ENCODE assay signal across 8 mouse cellular contexts in the genomic region with DNA sequence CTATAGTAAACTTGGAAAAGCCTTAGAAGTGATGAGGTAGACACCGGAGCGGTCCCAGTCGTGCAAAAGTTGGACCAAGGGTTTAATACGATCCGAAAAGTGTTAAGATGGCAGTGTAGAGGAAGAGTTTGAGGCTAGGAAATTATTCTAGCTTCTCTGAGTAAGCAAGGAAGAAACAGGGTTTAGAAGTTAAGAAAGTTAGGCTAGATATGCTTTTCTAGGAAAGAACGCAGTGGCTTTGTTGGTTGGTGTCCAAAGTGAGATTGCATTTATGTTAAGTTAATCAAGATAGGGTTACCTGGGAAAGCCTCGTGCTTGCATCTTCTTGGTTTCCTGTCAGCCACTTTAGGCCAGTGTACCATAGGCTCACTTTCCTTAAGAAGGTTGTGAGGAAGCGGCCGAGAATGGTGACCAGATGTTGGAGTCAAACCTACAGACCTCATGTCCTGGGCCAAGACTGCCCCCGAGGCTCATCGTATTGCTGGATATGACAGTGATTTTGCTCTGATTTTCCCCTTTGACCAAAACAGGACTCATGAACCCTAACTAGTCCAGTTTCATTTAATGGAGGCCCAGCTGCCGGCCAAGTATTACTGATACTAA. TPM values are rescaled to one million over a fixed set of nuclear protein-coding genes. Genes with fewer than 3 reads are reported as not detected.
DNase-seq lines count a peak whose midpoint lies in the region; ATAC-seq and TF ChIP-seq lines count a peak whose summit lies in the region.

No protein-coding gene starts in this region.

- peaks cover 15% of the 10 kb centered on the region for H3K4me1 ChIP-seq in liver, adult 2 months (ENCODE audit: control insufficient read depth, insufficient read depth, low read length)
- peaks cover 2% of the 10 kb centered on the region; the same call in 1 of the 2 replicates for H3K4me1 ChIP-seq in embryonic facial prominence, embryonic 11.5 days (ENCODE audit: control insufficient read depth, insufficient read depth, low read length)
- peaks cover 27% of the 10 kb centered on the region for H3K4me1 ChIP-seq in neural tube, embryonic 13.5 days (replicated peaks)

- peak overlapping the region; percentile 69 for H3K4me3 ChIP-seq in liver, adult 2 months (ENCODE audit: insufficient read depth, low read depth, low read length)
- H3K4me3 ChIP-seq in embryonic facial prominence, embryonic 11.5 days (ENCODE audit: low read depth, low read length), result peak overlapping the region; percentile 78
- H3K4me3 ChIP-seq in neural tube, embryonic 13.5 days, result peak overlapping the region; percentile 94

- H3K9ac ChIP-seq in liver, adult 2 months (ENCODE audit: low read depth, low read length), result peak overlapping the region; percentile 89
- peak overlapping the region; percentile 93 for H3K9ac ChIP-seq in embryonic facial prominence, embryonic 11.5 days (replicated peaks; ENCODE audit: low read length)
- peak overlapping the region; percentile 95 for H3K9ac ChIP-seq in neural tube, embryonic 13.5 days

- WGBS in liver, adult 2 months, result 15% methylated on average over 12 of the region's 12 CpGs
- WGBS in embryonic facial prominence, embryonic 11.5 days, result 15% methylated on average over 12 of the region's 12 CpGs
- 31% methylated on average over 12 of the region's 12 CpGs for WGBS in neural tube, embryonic 13.5 days

- TF ChIP-seq POLR2A in liver, adult 2 months (IDR thresholded peaks at IDR 0.05; ENCODE audit: extremely low read depth, insufficient read depth, low read length), result no peak

- H3K4me2 ChIP-seq in embryonic facial prominence, embryonic 11.5 days (ENCODE audit: low read depth, low read length), result peak overlapping the region; percentile 63
- H3K4me2 ChIP-seq in neural tube, embryonic 13.5 days, result peak overlapping the region; percentile 86

- no peaks in the 10 kb centered on the region for H3K9me3 ChIP-seq in embryonic facial prominence, embryonic 11.5 days (replicated peaks; ENCODE audit: control insufficient read depth, low read length)
- H3K9me3 ChIP-seq in neural tube, embryonic 13.5 days, result no peaks in the 10 kb centered on the region

- H3K79me2 ChIP-seq in liver, adult 2 months (ENCODE audit: control insufficient read depth, insufficient read depth, low read length), result peaks cover 3% of the 10 kb centered on the region; the same call in 1 of the 2 replicates

- ATAC-seq in embryonic facial prominence, embryonic 11.5 days (replicated peaks; ENCODE audit: insufficient number of reproducible peaks, low FRiP score, low TSS enrichment, low read depth), result no peak; the same call in 1 of the 2 replicates
- ATAC-seq in neural tube, embryonic 13.5 days (ENCODE audit: low read depth), result no peak
- ATAC-seq in frontal cortex, adult (ENCODE audit: low TSS enrichment), result no peak

- no peaks in the 10 kb centered on the region for H3K27me3 ChIP-seq in liver, adult 2 months (ENCODE audit: control insufficient read depth, insufficient read depth, low read length)
- H3K27me3 ChIP-seq in embryonic facial prominence, embryonic 11.5 days (ENCODE audit: control insufficient read depth, insufficient read depth, low read length), result no peaks in the 10 kb centered on the region; the same call in 1 of the 2 replicates
- no peaks in the 10 kb centered on the region for H3K27me3 ChIP-seq in neural tube, embryonic 13.5 days

- no peak for TF ChIP-seq CTCF in liver, adult 2 months (IDR thresholded peaks at IDR 0.05; ENCODE audit: low read depth, low read length)

- peak; percentile 34 for DNase-seq in liver, adult 2 months (ENCODE audit: extremely low read depth, low read depth, low spot score)
- no peak for DNase-seq in liver
- no peak for DNase-seq in embryonic facial prominence, embryonic 11.5 days (ENCODE audit: low spot score)
- DNase-seq in induced T-regulatory cell, adult 2 months (ENCODE audit: low read depth), result peak; percentile 53
- DNase-seq in cerebellum, postnatal 36 days, result no peak
- no peak for DNase-seq in urinary bladder, adult 18-20 months (ENCODE audit: low spot score in 2 of 2)

- H3K27ac ChIP-seq in liver, adult 2 months (replicated peaks; ENCODE audit: insufficient read depth, low read depth, low read length), result peak overlapping the region; percentile 54
- H3K27ac ChIP-seq in embryonic facial prominence, embryonic 11.5 days (replicated peaks; ENCODE audit: low read depth, low read length), result peak overlapping the region; percentile 90
- peak overlapping the region; percentile 95 for H3K27ac ChIP-seq in neural tube, embryonic 13.5 days (replicated peaks)

- H3K36me3 ChIP-seq in liver, adult 2 months (ENCODE audit: control insufficient read depth, insufficient read depth, low read length), result peaks cover 29% of the 10 kb centered on the region
- H3K36me3 ChIP-seq in embryonic facial prominence, embryonic 11.5 days (replicated peaks; ENCODE audit: control insufficient read depth, insufficient read depth, low read depth, low read length), result peaks cover 19% of the 10 kb centered on the region
- H3K36me3 ChIP-seq in neural tube, embryonic 13.5 days, result peaks cover 37% of the 10 kb centered on the region

RNA-seq across cellular contexts. Expression of a gene that starts 0.8 kb away (rescaled TPM):
- total RNA-seq in liver, adult 2 months (2014; rRNA removed), result 7.4 and 9.3 TPM in 2 replicates
- 14.6 and 23.9 TPM in 2 replicates for polyA plus RNA-seq in liver, adult 2 months (2012; rRNA removed)
- 28.2 and 28.5 TPM in 2 replicates for polyA plus RNA-seq in embryonic facial prominence, embryonic 11.5 days (2014; fragmentation: Nextera tagmentation; extraction: Ambion mirVana)
- polyA plus RNA-seq in neural tube, embryonic 13.5 days (2015; fragmentation: Nextera tagmentation; extraction: Ambion mirVana), result 27.5 and 30.6 TPM in 2 replicates

RNA-seq across cellular contexts. Expression of a gene that starts 5.4 kb away (rescaled TPM):
- 0.09 and 0.20 TPM in 2 replicates for total RNA-seq in liver, adult 2 months (2014; rRNA removed)
- polyA plus RNA-seq in liver, adult 2 months (2012; rRNA removed), result 0.19 and 0.44 TPM in 2 replicates
- polyA plus RNA-seq in embryonic facial prominence, embryonic 11.5 days (2014; fragmentation: Nextera tagmentation; extraction: Ambion mirVana), result 1.2 and 2.4 TPM in 2 replicates
- 34.6 and 35.6 TPM in 2 replicates for polyA plus RNA-seq in neural tube, embryonic 13.5 days (2015; fragmentation: Nextera tagmentation; extraction: Ambion mirVana)

RNA-seq across cellular contexts. Expression of a gene that starts 11.9 kb away (rescaled TPM):
- 9.1 and 15.6 TPM in 2 replicates for total RNA-seq in liver, adult 2 months (2014; rRNA removed)
- 105 and 120 TPM in 2 replicates for polyA plus RNA-seq in liver, adult 2 months (2012; rRNA removed)
- 80.5 and 91.1 TPM in 2 replicates for polyA plus RNA-seq in embryonic facial prominence, embryonic 11.5 days (2014; fragmentation: Nextera tagmentation; extraction: Ambion mirVana)
- 129 and 135 TPM in 2 replicates for polyA plus RNA-seq in neural tube, embryonic 13.5 days (2015; fragmentation: Nextera tagmentation; extraction: Ambion mirVana)

RNA-seq across cellular contexts. Expression of a gene that starts 17.6 kb away (rescaled TPM):
- total RNA-seq in liver, adult 2 months (2014; rRNA removed), result 0.09 and 0.54 TPM in 2 replicates
- 1.8 and 4.1 TPM in 2 replicates for polyA plus RNA-seq in liver, adult 2 months (2012; rRNA removed)
- polyA plus RNA-seq in embryonic facial prominence, embryonic 11.5 days (2014; fragmentation: Nextera tagmentation; extraction: Ambion mirVana), result 15.3 and 19.4 TPM in 2 replicates
- polyA plus RNA-seq in neural tube, embryonic 13.5 days (2015; fragmentation: Nextera tagmentation; extraction: Ambion mirVana), result 38.9 and 49.9 TPM in 2 replicates

RNA-seq across cellular contexts. Expression of a gene that starts 29.4 kb away (rescaled TPM):
- total RNA-seq in liver, adult 2 months (2014; rRNA removed), result 69.7 and 91.1 TPM in 2 replicates
- polyA plus RNA-seq in liver, adult 2 months (2012; rRNA removed), result 387 and 512 TPM in 2 replicates
- 1.5 and 2.0 TPM in 2 replicates for polyA plus RNA-seq in embryonic facial prominence, embryonic 11.5 days (2014; fragmentation: Nextera tagmentation; extraction: Ambion mirVana)
- polyA plus RNA-seq in neural tube, embryonic 13.5 days (2015; fragmentation: Nextera tagmentation; extraction: Ambion mirVana), result 0.14 and 0.46 TPM in 2 replicates

Comparison
In these comparisons a context has a peak if more than half of its experiments do, and no peak if none do; other contexts are left out.
1. DNase-seq: peak in liver, adult 2 months (single experiment) and induced T-regulatory cell, adult 2 months (single experiment); none in liver (single experiment), embryonic facial prominence, embryonic 11.5 days (single experiment), cerebellum, postnatal 36 days (0 of 2) and urinary bladder, adult 18-20 months (0 of 2).
2. RNA of a gene that starts 5.4 kb away (polyA plus RNA-seq): 34.6 to 35.6 TPM in neural tube, embryonic 13.5 days; 1.2 to 2.4 TPM in embryonic facial prominence, embryonic 11.5 days and 0.19 to 0.44 TPM in liver, adult 2 months; every median in the first group is over 10 times any median in the second.
3. Peak in every context shown above with its lines, with median percentiles within 50 percentile points of each other: H3K27ac ChIP-seq, H3K4me3 ChIP-seq and H3K9ac ChIP-seq.